Mouse (Mus musculus): ENCODE measurements around the gene Zbed4. TPM values are rescaled to one million over a fixed set of nuclear protein-coding genes. Genes with fewer than 3 reads are reported as not detected.

The Zbed4 gene
- polyA plus RNA-seq (2014; fragmentation: Illumina TruSeq; extraction: RNeasy Lipid Tissue Mini Kit (QIAGEN cat#74804); ENCODE audit: low read depth, low replicate concordance) = 11.8 TPM

DNA sequence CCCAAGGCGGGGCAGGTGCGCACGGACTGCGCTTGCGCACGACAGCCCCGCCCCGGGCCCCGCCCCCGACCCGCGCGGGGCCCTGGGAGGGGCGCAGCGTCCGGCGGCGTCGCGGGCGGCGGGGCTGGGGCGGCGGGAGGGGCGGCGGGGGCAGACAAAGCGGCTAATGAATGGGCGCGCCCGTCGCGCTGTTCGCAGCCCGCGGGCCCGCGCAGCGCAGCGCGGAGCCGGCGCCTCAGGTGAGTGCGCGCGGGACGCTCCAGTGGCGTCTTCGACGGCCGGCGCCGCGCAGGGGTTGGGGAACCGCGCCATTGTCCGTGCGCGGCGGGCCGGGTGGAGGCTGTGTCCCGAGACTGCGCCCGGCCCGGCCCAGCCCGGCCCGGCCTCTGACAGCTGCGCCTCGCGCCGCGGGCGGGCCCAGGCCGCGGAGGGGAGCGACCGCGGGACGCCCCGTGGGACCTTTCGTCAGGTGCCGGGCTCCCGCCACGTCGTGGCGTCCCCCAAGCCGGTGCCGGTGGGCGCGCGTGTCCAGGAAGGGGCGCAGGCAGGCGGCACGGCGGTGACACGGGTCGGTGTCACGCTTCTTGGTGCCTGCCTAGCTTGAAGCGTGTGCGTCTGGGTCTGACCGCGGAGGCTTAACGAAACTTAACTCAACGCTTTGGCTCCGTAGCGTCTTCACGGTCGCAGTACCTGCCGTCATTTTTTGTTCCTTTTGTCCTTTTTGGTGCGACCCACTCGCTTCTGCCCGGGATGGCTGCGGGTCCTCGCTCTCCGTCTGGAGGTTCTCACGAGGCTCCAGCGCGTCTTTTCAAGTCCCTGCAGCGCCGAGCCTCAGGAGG, at the start of gene Zbed4:
TSS of gene Zbed4 (plus strand) at position 97 of the 839 bp plus-strand sequence.

GRCm38 (mm10) chr15:88733834-88734571, 17.5 kb upstream of the Zbed4 start, which contains the start of gene Brd1:
TSS of gene Brd1 (minus strand) at chr15:88734233.

DNA sequence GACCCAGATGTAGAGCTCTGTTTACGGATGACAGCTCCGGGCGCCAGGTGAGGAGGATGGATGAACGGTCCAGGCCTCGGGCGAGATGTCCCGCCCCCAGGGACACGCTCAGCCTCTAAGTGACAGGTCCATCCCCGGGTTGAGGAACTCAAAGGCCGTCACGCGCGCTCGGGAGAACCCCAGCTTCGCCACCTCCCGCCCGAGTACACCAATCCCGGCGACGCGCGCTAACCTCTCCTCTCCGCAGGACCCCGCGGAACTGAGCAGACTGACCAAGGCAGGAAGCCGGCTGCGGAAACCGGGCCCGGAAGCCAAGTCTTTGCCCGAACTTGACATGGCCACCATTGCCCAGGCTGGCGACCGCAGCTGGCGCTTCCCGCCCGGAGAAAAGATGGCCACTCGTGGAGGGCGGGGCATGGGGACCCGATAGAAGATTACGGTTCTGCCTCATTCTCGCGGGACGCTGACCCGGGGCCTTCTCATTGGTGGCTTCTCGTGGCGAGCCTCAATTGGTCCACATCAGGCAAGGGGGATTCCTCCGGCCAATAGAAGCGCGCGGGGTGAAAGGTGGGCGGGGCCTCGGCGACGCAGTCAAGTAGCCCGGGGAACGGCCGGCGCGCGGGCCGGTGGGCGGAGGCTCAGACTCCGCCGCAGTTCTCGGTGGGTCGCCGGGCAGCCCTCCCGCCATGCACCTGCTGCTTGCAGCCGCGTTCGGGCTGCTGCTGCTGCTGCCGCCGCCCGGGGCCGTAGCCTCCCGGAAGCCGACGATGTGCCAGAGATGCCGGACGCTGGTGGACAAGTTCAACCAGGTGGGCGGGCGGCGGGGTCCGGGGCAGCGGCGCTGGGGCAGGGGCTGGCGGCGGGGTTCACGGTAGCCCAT, 67.8 kb downstream of the Zbed4 start, which contains the start of the genes Alg12 and Creld2:
TSS of gene Alg12 (minus strand) at position 293 of the 880 bp plus-strand sequence.
TSS of gene Creld2 (plus strand) at position 621 of the 880 bp plus-strand sequence.

Other genes with a start within 250 kb of the Zbed4 start
- not detected for gene Zdhhc25, start 151.4 kb upstream of the Zbed4 start, polyA plus RNA-seq (2014; fragmentation: Illumina TruSeq; extraction: RNeasy Lipid Tissue Mini Kit (QIAGEN cat#74804); ENCODE audit: low read depth, low replicate concordance)
- gene Brd1, start 17.4 kb upstream of the Zbed4 start, polyA plus RNA-seq (2014; fragmentation: Illumina TruSeq; extraction: RNeasy Lipid Tissue Mini Kit (QIAGEN cat#74804); ENCODE audit: low read depth, low replicate concordance) = 22.7 TPM
- 4.4 TPM for gene Alg12, start 67.7 kb downstream of the Zbed4 start, polyA plus RNA-seq (2014; fragmentation: Illumina TruSeq; extraction: RNeasy Lipid Tissue Mini Kit (QIAGEN cat#74804); ENCODE audit: low read depth, low replicate concordance)
- gene Creld2, start 68.0 kb downstream of the Zbed4 start, polyA plus RNA-seq (2014; fragmentation: Illumina TruSeq; extraction: RNeasy Lipid Tissue Mini Kit (QIAGEN cat#74804); ENCODE audit: low read depth, low replicate concordance) = 5.5 TPM
- gene Pim3, start 110.5 kb downstream of the Zbed4 start, polyA plus RNA-seq (2014; fragmentation: Illumina TruSeq; extraction: RNeasy Lipid Tissue Mini Kit (QIAGEN cat#74804); ENCODE audit: low read depth, low replicate concordance) = 3.5 TPM
- not detected for gene Ttll8, start 202.8 kb downstream of the Zbed4 start, polyA plus RNA-seq (2014; fragmentation: Illumina TruSeq; extraction: RNeasy Lipid Tissue Mini Kit (QIAGEN cat#74804); ENCODE audit: low read depth, low replicate concordance)
- gene Mlc1, start 227.3 kb downstream of the Zbed4 start, polyA plus RNA-seq (2014; fragmentation: Illumina TruSeq; extraction: RNeasy Lipid Tissue Mini Kit (QIAGEN cat#74804); ENCODE audit: low read depth, low replicate concordance) = not detected
- gene Mov10l1, start 231.2 kb downstream of the Zbed4 start, polyA plus RNA-seq (2014; fragmentation: Illumina TruSeq; extraction: RNeasy Lipid Tissue Mini Kit (QIAGEN cat#74804); ENCODE audit: low read depth, low replicate concordance) = not detected

Data from adrenal gland, adult 10 weeks (tissue).